Mouse (Mus musculus) myocyte (in vitro differentiated cells): ENCODE measurements around the gene Ndufs8.

Source experiments
- CEBPB ChIP-seq: IDR thresholded peaks from 2 replicates; pipeline ENCODE4 v1.6.1; 2011; ENCODE audit warnings: mild to moderate bottlenecking, moderate library complexity; ENCODE audit not compliant: poor library complexity, insufficient read depth, severe bottlenecking
- E2F4 ChIP-seq: IDR thresholded peaks from one replicate; pipeline ENCODE4 v1.6.1; 2011; ENCODE audit warnings: mild to moderate bottlenecking, control low read depth, moderate library complexity; ENCODE audit not compliant: insufficient read depth
- MAX ChIP-seq: IDR thresholded peaks from one replicate; pipeline ENCODE4 v1.6.1; 2011; ENCODE audit warnings: low read depth, mild to moderate bottlenecking, control low read depth
- MYOG ChIP-seq, 3 experiments: IDR thresholded peaks; one replicate each; pipeline ENCODE4 v1.6.1; 2011; ENCODE audit warnings: control low read depth in 2 of 3, low read depth in 2 of 3, mild to moderate bottlenecking in 2 of 3; ENCODE audit not compliant: insufficient read length in 2 of 3, control insufficient read depth in 1 of 3, insufficient read depth in 1 of 3
- POLR2A ChIP-seq: IDR thresholded peaks from one replicate; pipeline ENCODE4 v1.6.1; 2011; ENCODE audit warnings: low read depth, mild to moderate bottlenecking, control low read depth, moderate library complexity; ENCODE audit not compliant: insufficient read length
- REST ChIP-seq: IDR thresholded peaks from one replicate; pipeline ENCODE4 v1.6.1; 2011; ENCODE audit warnings: mild to moderate bottlenecking, control low read depth, moderate library complexity; ENCODE audit not compliant: insufficient read depth, insufficient read length
- TCF12 ChIP-seq: IDR thresholded peaks from one replicate; pipeline ENCODE4 v1.6.1; 2011; ENCODE audit warnings: mild to moderate bottlenecking, control low read depth; ENCODE audit not compliant: poor library complexity, insufficient read depth, severe bottlenecking
- USF1 ChIP-seq: IDR thresholded peaks from one replicate; pipeline ENCODE4 v1.6.1; 2011; ENCODE audit warnings: low read depth, mild to moderate bottlenecking, control low read depth, moderate library complexity

- TF ChIP-seq REST (no peak), CEBPB (no peak), MYOG (IDR thresholded peaks at IDR 0.05; ENCODE audit: control insufficient read depth in 1 of 3, insufficient read depth in 1 of 3, insufficient read length in 2 of 3, low read depth in 2 of 3) (no peak), TCF12 (no peak), POLR2A (no peak), MAX (no peak), USF1 (no peak), E2F4 (no peak)
Observed at GRCm38 (mm10) chr19:3927989-3928388, 15.4 kb upstream of the Ndufs8 start.
